Mouse (Mus musculus) heart, embryonic 10.5 days (tissue): Measurements from ENCODE around the gene Clp1. TPM values are rescaled to one million over a fixed set of nuclear protein-coding genes. Genes with fewer than 3 reads are reported as not detected.

Experiments
- DNase-seq: peaks from one replicate; pipeline ENCODE4 v3.0.0-alpha.2; 2017; ENCODE audit warnings: low spot score
- H3K27ac ChIP-seq: fragments of 300-500 bp; sonication (generic); 2 replicates; pipeline ENCODE4 v1.5.1; 2016; ENCODE audit warnings: mild to moderate bottlenecking
- H3K27me3 ChIP-seq: fragments of 300-500 bp; sonication (generic); 2 replicates; pipeline ENCODE4 v1.6.1; 2016; ENCODE audit warnings: mild to moderate bottlenecking; ENCODE audit not compliant: poor library complexity, insufficient read depth, severe bottlenecking
- H3K36me3 ChIP-seq: fragments of 300-500 bp; sonication (generic); 2 replicates; pipeline ENCODE4 v1.6.1; 2016; ENCODE audit warnings: mild to moderate bottlenecking, moderate library complexity
- H3K4me1 ChIP-seq: fragments of 300-500 bp; sonication (generic); 2 replicates; pipeline ENCODE4 v1.6.1; 2016; ENCODE audit warnings: mild to moderate bottlenecking
- H3K4me3 ChIP-seq: fragments of 300-500 bp; sonication (generic); 2 replicates; pipeline ENCODE4 v1.5.1; 2016; ENCODE audit warnings: mild to moderate bottlenecking, moderate library complexity
- H3K9me3 ChIP-seq: fragments of 300-500 bp; sonication (generic); 2 replicates; pipeline ENCODE4 v1.6.1; 2016; ENCODE audit warnings: mild to moderate bottlenecking, moderate library complexity
- whole genome bisulfite sequencing: fragments of 180-500 bp; shearing (Covaris S2); methylation state at CpG from one replicate; pipeline ENCODE4 v1.1.7; 2016; 5-methylcytosine and 5-hydroxymethylcytosine counted together
- polyA plus RNA-seq: library from polyadenylated mRNA; unstranded; fragments of >200 nt; fragmentation: Nextera tagmentation; extraction: Ambion mirVana; gene quantifications from 2 replicates; pipeline ENCODE4 v1.2.1, GENCODE M21; 2016

The Clp1 gene
- polyA plus RNA-seq, 1 experiment from 2014 or later = 42.1 TPM

- H3K9me3 ChIP-seq = no peaks in the 10 kb centered on the region
- no peaks in the 10 kb centered on the region for H3K4me1 ChIP-seq
- no peak overlapping the region for H3K27ac ChIP-seq
- WGBS = 54% methylated on average over 7 of the region's 7 CpGs
- H3K27me3 ChIP-seq = no peaks in the 10 kb centered on the region
- H3K36me3 ChIP-seq = no peaks in the 10 kb centered on the region
- no peak for DNase-seq
- no peak overlapping the region for H3K4me3 ChIP-seq
Measured at GRCm38 (mm10) chr2:84757026-84757682, 30.0 kb upstream of the Clp1 start.

- no peak overlapping the region for H3K27ac ChIP-seq
- H3K9me3 ChIP-seq = no peaks in the 10 kb centered on the region
- no peaks in the 10 kb centered on the region for H3K36me3 ChIP-seq
- WGBS = 64% methylated on average over 5 of the region's 5 CpGs
- H3K4me1 ChIP-seq = no peaks in the 10 kb centered on the region
- no peak overlapping the region for H3K4me3 ChIP-seq
- DNase-seq = no peak
- H3K27me3 ChIP-seq = no peaks in the 10 kb centered on the region
Measured at GRCm38 (mm10) chr2:84756245-84756644, 29.1 kb upstream of the Clp1 start.

GRCm38 (mm10) chr2:84750115-84750514, 23.0 kb upstream of the Clp1 start:
- 73% methylated on average over 6 of the region's 6 CpGs for WGBS
- H3K4me3 ChIP-seq = no peak overlapping the region
- H3K4me1 ChIP-seq = 0 out of 2 replicates have a peak, but pooled peaks cover 7% of the 10 kb centered on the region
- H3K9me3 ChIP-seq = no peaks in the 10 kb centered on the region
- no peaks in the 10 kb centered on the region for H3K27me3 ChIP-seq
- DNase-seq = no peak
- no peak overlapping the region for H3K27ac ChIP-seq
- no peaks in the 10 kb centered on the region for H3K36me3 ChIP-seq

GRCm38 (mm10) chr2:84744126-84744525, 17.0 kb upstream of the Clp1 start:
- Histone ChIP-seq H3K4me1 (peaks cover 49% of the 10 kb centered on the region), H3K4me3 (peak overlapping the region; percentile 92), H3K9me3 (no peaks in the 10 kb centered on the region), H3K27ac (peak overlapping the region; percentile 100), H3K27me3 (no peaks in the 10 kb centered on the region), H3K36me3 (peaks cover 25% of the 10 kb centered on the region)
- WGBS = 1% methylated on average over 10 of the region's 10 CpGs
- no peak for DNase-seq

GRCm38 (mm10) chr2:84743561-84743960, 16.4 kb upstream of the Clp1 start, which contains the start of gene Gm19426:
Gene Gm19426, minus strand, starts transcription at chr2:84743655.
- Histone ChIP-seq H3K27me3 (no peaks in the 10 kb centered on the region), H3K27ac (peak within 1 kb of the TSS; percentile 100), H3K4me1 (peaks cover 55% of the 10 kb centered on the region), H3K9me3 (no peaks in the 10 kb centered on the region), H3K4me3 (peak within 1 kb of the TSS; percentile 92), H3K36me3 (peaks cover 25% of the 10 kb centered on the region)
- DNase-seq = peak; percentile 98
- WGBS = 2% methylated on average over 25 of the region's 25 CpGs

GRCm38 (mm10) chr2:84742451-84743283, 15.5 kb upstream of the Clp1 start:
- no peaks in the 10 kb centered on the region for H3K9me3 ChIP-seq
- peaks cover 64% of the 10 kb centered on the region for H3K4me1 ChIP-seq
- no peaks in the 10 kb centered on the region for H3K27me3 ChIP-seq
- H3K36me3 ChIP-seq = peaks cover 25% of the 10 kb centered on the region
- WGBS = under 1% methylated on average over 26 of the region's 26 CpGs
- peak overlapping the region; percentile 100 for H3K27ac ChIP-seq
- peak overlapping the region; percentile 92 for H3K4me3 ChIP-seq
- peak; percentile 95 for DNase-seq

GRCm38 (mm10) chr2:84741841-84742450, 14.8 kb upstream of the Clp1 start:
- Histone ChIP-seq H3K27ac (peak overlapping the region; percentile 100), H3K36me3 (peaks cover 25% of the 10 kb centered on the region), H3K4me3 (peak overlapping the region; percentile 92), H3K9me3 (no peaks in the 10 kb centered on the region), H3K27me3 (no peaks in the 10 kb centered on the region), H3K4me1 (peaks cover 68% of the 10 kb centered on the region)
- no peak for DNase-seq
- 6% methylated on average over 5 of the region's 5 CpGs for WGBS

- DNase-seq = no peak
- H3K4me1 ChIP-seq = peaks cover 76% of the 10 kb centered on the region
- H3K36me3 ChIP-seq = peaks cover 25% of the 10 kb centered on the region
- no peaks in the 10 kb centered on the region for H3K27me3 ChIP-seq
- WGBS = 76% methylated on average over 15 of the region's 15 CpGs
- no peaks in the 10 kb centered on the region for H3K9me3 ChIP-seq
- H3K4me3 ChIP-seq = peak overlapping the region; percentile 92
- no peak overlapping the region for H3K27ac ChIP-seq
Measured at GRCm38 (mm10) chr2:84740608-84741333, 13.6 kb upstream of the Clp1 start.

- peak; percentile 88 for DNase-seq
- Histone ChIP-seq H3K27me3 (no peaks in the 10 kb centered on the region), H3K27ac (peak overlapping the region; percentile 84), H3K4me1 (peaks cover 88% of the 10 kb centered on the region), H3K36me3 (peaks cover 25% of the 10 kb centered on the region), H3K9me3 (no peaks in the 10 kb centered on the region), H3K4me3 (peak overlapping the region; percentile 40)
- WGBS = 2% methylated on average over 12 of the region's 12 CpGs
Measured at GRCm38 (mm10) chr2:84738271-84738911, 11.2 kb upstream of the Clp1 start.

- peak; percentile 82 for DNase-seq
- peak overlapping the region; percentile 1; the same call in 1 of the 2 replicates for H3K4me3 ChIP-seq
- no peaks in the 10 kb centered on the region for H3K9me3 ChIP-seq
- H3K4me1 ChIP-seq = peaks cover 87% of the 10 kb centered on the region
- WGBS = 8% methylated on average over 8 of the region's 8 CpGs
- H3K27me3 ChIP-seq = no peaks in the 10 kb centered on the region
- H3K36me3 ChIP-seq = peaks cover 25% of the 10 kb centered on the region
- peak overlapping the region; percentile 84 for H3K27ac ChIP-seq
Measured at GRCm38 (mm10) chr2:84737451-84737925, 10.3 kb upstream of the Clp1 start.

GRCm38 (mm10) chr2:84736312-84737161, 9.4 kb upstream of the Clp1 start:
- no peak for DNase-seq
- WGBS = 9% methylated on average over 27 of the region's 27 CpGs
- peaks cover 77% of the 10 kb centered on the region for H3K4me1 ChIP-seq
- peaks cover 18% of the 10 kb centered on the region for H3K36me3 ChIP-seq
- peak overlapping the region; percentile 84 for H3K27ac ChIP-seq
- no peaks in the 10 kb centered on the region for H3K9me3 ChIP-seq
- peak overlapping the region; percentile 60 for H3K4me3 ChIP-seq
- H3K27me3 ChIP-seq = no peaks in the 10 kb centered on the region
